Mouse (Mus musculus): ENCODE results near the gene Zfp14. TPM values are rescaled to one million over a fixed set of nuclear protein-coding genes. Genes with fewer than 3 reads are reported as not detected.

The Zfp14 gene
- polyA plus RNA-seq (2016; fragmentation: Nextera tagmentation; extraction: Ambion mirVana) = 3.9 and 5.0 TPM in 2 replicates

DNA sequence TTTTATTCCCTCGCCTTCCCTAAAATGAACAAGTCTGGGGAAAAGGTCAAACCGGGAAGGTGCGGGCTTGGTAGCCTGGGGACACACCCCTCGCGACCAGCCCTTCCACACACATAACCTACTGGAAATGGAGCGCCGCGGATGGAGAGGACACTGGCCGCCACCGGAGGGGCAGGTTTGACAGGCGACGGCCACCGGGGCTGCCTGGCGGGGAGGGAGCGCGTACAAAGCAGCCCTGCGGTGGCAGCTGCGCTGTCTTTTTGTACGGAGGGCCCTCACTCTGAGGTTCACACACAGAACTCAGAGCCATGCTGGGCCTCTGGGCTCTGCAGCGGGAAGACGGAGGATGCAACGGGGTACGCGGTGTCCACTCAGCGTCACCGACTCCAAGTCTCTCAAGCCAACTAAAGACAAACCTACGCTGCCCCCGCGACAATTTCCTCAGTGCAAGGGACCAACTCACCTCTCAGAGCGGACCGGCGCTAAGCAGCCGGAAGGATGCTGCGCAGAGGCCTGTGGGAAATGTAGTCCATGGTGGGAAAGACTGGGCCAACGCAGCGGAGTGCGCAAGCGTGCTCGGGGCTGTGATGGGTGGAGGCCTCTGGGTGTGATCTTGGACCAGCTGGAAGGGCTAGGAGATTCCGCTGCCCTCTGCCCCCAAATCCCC lies at the start of gene Zfp14:
Zfp14 (minus strand) TSS at position 499 of the 667 bp plus-strand sequence.
- Histone ChIP-seq H3K9me3 (no peaks in the 10 kb centered on the region), H3K4me1 (replicated peaks) (peaks cover 16% of the 10 kb centered on the region), H3K36me3 (peaks cover 21% of the 10 kb centered on the region), H3K27me3 (ENCODE audit: insufficient read depth, poor library complexity, severe bottlenecking) (no peaks in the 10 kb centered on the region), H3K4me3 (peak within 1 kb of the TSS; percentile 82), H3K27ac (peak within 1 kb of the TSS; percentile 90)
- WGBS = under 1% methylated on average over 40 of the region's 40 CpGs
- peak; percentile 90 for DNase-seq (ENCODE audit: low spot score)

DNA sequence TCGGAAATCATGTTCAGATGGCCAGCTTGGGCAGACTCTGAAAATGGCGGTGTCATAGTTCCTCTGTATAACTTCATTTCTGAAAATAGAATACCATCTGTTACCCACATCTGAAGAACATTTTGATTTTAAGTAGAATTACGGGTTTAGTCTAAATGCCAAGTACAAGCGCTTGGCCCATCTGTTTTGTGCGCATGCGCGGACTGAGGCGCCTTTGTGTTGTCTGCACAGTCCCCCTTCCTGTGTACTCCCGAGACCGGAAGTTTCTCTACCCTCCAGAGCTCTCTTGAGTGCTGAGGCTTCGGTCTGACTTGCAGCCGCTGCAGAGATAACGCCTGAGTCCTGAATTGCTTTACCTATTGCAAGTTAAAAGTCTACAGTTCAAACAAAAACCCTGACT lies 48.1 kb upstream of the Zfp14 start:
- peaks cover 74% of the 10 kb centered on the region for H3K36me3 ChIP-seq
- H3K9me3 ChIP-seq = peaks cover 39% of the 10 kb centered on the region
- H3K27me3 ChIP-seq (ENCODE audit: insufficient read depth, poor library complexity, severe bottlenecking) = no peaks in the 10 kb centered on the region
- 97% methylated on average over 13 of the region's 13 CpGs for WGBS
- peaks cover 15% of the 10 kb centered on the region for H3K4me1 ChIP-seq (replicated peaks)
- no peak overlapping the region for H3K27ac ChIP-seq
- H3K4me3 ChIP-seq = no peak overlapping the region
- DNase-seq (ENCODE audit: low spot score) = no peak

DNA sequence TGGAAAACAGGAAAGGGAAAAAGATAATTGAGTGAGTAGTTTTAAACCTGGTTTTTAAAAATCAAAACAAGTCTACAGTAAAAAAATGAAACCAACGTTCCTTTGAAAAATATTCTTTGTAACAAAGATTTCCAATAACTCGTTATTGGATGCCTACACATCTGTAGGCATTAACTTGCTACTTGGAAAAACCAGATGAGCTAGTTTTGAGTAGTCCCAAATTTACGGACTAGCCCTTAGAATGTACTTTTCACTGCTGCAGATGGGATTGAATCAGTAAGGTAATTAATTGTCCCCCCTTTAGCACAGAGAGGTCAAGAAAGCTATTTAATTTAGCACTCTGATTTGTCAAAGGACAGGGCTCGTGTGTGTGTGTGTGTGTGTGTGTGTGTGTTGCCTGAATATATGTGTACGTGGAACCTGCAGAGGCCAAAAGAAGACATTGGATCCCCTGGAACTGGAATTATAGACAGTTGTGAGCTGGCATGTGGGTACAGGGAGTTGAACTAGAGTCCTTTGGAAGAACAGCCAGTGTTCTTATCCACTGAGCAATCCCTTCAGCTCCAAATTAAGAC lies 44.5 kb upstream of the Zfp14 start:
- H3K27ac ChIP-seq = peak overlapping the region; percentile 98
- no peaks in the 10 kb centered on the region for H3K27me3 ChIP-seq (ENCODE audit: insufficient read depth, poor library complexity, severe bottlenecking)
- peak; percentile 12 for DNase-seq (ENCODE audit: low spot score)
- H3K4me1 ChIP-seq (replicated peaks) = peaks cover 22% of the 10 kb centered on the region
- H3K4me3 ChIP-seq = peak overlapping the region; percentile 75
- peaks cover 37% of the 10 kb centered on the region for H3K36me3 ChIP-seq
- WGBS = 21% methylated on average over 5 of the region's 5 CpGs
- H3K9me3 ChIP-seq = 0 out of 2 replicates have a peak, but pooled peaks cover 11% of the 10 kb centered on the region

DNA sequence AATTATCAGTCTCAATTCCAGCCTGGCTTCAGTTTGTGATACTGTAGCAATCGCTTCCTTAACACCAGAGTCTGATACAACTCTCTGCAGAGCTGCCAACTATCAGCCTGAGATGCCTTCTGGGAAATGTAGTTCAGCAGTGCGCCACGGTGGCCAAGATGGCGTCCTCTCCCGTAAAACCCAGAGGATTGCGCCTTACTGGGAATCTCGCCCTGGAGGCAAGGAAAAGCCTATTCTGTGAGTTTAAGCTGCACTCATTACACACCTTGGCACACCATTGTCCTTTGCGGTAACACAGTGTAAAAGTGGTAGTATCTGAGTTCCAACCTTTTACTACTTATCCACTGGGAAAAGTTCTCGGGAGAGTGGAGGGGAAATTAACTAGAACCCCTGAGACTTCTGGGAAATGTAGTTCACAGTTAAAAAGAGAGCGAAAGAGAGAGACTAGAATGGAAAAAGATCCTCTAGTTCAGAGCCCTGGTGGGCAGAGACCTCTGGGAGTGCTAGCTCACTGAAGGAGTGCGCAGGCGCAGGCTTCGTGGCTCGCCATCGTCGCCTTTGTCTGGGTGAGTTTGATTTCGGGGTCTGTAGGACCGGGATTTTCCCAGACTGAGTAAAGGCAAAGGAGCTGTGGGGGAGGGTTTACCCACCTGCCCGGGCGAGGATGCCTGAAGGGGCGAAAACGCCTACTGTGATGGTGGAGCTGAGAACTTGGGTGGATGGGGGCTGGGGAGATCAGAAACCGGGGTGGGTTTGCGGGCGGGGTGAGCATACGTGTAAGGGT lies 43.7 kb upstream of the Zfp14 start, which contains the start of gene Zfp260:
Zfp260 (plus strand) TSS at position 132 of the 784 bp plus-strand sequence.
- Histone ChIP-seq H3K4me3 (peak within 1 kb of the TSS; percentile 75), H3K27me3 (ENCODE audit: insufficient read depth, poor library complexity, severe bottlenecking) (no peaks in the 10 kb centered on the region), H3K27ac (peak within 1 kb of the TSS; percentile 98), H3K9me3 (0 out of 2 replicates have a peak, but pooled peaks cover 6% of the 10 kb centered on the region), H3K4me1 (replicated peaks) (peaks cover 22% of the 10 kb centered on the region), H3K36me3 (peaks cover 29% of the 10 kb centered on the region)
- DNase-seq (ENCODE audit: low spot score) = peak; percentile 95
- WGBS = under 1% methylated on average over 26 of the region's 26 CpGs

DNA sequence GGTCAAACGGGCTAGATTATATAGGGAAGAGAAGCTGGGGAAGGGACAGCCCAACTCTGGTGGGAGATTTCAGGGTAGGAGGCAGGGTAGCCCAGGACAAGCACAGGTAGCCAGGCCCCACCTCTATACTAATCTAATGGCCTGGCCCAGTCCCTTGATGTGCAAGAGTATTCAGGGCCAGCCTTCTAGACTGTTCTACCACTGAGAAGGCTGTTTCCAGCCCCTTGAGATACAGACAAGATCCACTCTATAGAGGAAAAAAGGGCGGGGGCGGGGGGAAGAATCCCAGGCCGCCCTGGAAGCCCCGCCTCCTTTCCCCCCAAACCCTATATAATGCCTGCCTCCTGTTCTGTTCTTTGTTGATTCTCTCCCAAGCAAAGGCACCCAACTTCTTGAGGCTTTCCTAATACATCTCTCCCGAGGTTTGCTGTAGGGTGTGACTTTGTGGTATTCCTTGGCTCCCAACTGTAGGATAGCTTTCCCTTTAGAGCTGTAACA lies 42.8 kb upstream of the Zfp14 start:
- H3K4me3 ChIP-seq = peak overlapping the region; percentile 75
- peaks cover 30% of the 10 kb centered on the region for H3K4me1 ChIP-seq (replicated peaks)
- 0 out of 2 replicates have a peak, but pooled peaks cover 1% of the 10 kb centered on the region for H3K9me3 ChIP-seq
- no peak for DNase-seq (ENCODE audit: low spot score)
- 75% methylated on average over 6 of the region's 6 CpGs for WGBS
- no peaks in the 10 kb centered on the region for H3K27me3 ChIP-seq (ENCODE audit: insufficient read depth, poor library complexity, severe bottlenecking)
- H3K36me3 ChIP-seq = peaks cover 21% of the 10 kb centered on the region
- H3K27ac ChIP-seq = peak overlapping the region; percentile 98

DNA sequence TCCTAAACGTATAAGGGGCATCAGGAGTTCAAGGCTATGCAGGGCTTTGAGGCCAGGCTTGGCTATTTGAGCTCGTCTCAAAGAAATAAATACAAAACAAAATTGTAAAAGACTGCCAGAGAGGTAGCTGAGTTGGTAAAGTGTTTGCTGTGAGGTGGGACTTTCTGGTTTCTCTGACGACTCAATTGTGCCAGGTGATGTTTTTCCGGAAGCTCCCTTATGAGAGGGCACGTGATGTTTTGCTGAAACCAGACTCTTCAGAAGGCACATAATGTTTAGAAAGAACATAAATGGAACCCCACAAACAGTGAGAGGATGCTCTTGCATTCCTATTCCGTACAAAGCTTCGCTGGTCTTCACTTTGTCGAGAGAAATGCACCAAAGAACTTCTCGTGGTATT lies 41.5 kb upstream of the Zfp14 start:
- no peak for DNase-seq (ENCODE audit: low spot score)
- 82% methylated on average over 9 of the region's 9 CpGs for WGBS
- peaks cover 43% of the 10 kb centered on the region for H3K4me1 ChIP-seq (replicated peaks)
- no peaks in the 10 kb centered on the region for H3K27me3 ChIP-seq (ENCODE audit: insufficient read depth, poor library complexity, severe bottlenecking)
- H3K36me3 ChIP-seq = peaks cover 9% of the 10 kb centered on the region
- no peak overlapping the region for H3K4me3 ChIP-seq
- no peak overlapping the region for H3K27ac ChIP-seq
- no peaks in the 10 kb centered on the region for H3K9me3 ChIP-seq

DNA sequence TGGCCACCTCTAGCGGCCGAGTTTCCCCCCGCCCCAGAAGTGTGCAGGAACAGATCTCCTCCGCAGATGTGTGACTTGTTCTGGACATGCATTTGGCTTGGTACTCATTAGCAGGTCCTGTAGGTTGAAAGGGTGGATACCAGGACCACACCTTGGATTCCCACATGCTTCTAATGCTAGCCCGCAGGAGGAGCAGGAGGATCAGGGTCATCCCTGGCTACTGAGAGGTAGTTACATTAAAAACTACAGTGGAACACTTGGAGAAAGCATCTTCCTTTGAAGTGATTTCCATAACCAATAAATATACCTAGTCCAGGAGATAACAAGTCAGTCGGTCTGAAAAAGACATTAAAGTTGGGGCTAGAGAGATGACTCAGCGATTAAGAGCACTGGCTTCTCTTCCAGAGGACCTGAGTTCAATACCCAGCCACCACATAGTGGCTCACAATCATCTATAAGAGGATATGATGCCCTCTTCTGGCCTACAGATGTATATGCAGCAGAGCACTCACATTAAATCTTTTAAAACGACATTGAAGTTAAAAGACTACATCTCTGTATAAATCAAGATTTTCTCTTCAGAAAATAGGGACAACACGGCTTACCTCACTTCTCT lies 39.9 kb upstream of the Zfp14 start:
- 9% methylated on average over 9 of the region's 9 CpGs for WGBS
- Histone ChIP-seq H3K36me3 (peaks cover 14% of the 10 kb centered on the region), H3K27me3 (ENCODE audit: insufficient read depth, poor library complexity, severe bottlenecking) (no peaks in the 10 kb centered on the region), H3K27ac (peak overlapping the region; percentile 89), H3K4me1 (replicated peaks) (peaks cover 38% of the 10 kb centered on the region), H3K9me3 (no peaks in the 10 kb centered on the region), H3K4me3 (peak overlapping the region; percentile 66)
- DNase-seq (ENCODE audit: low spot score) = no peak

DNA sequence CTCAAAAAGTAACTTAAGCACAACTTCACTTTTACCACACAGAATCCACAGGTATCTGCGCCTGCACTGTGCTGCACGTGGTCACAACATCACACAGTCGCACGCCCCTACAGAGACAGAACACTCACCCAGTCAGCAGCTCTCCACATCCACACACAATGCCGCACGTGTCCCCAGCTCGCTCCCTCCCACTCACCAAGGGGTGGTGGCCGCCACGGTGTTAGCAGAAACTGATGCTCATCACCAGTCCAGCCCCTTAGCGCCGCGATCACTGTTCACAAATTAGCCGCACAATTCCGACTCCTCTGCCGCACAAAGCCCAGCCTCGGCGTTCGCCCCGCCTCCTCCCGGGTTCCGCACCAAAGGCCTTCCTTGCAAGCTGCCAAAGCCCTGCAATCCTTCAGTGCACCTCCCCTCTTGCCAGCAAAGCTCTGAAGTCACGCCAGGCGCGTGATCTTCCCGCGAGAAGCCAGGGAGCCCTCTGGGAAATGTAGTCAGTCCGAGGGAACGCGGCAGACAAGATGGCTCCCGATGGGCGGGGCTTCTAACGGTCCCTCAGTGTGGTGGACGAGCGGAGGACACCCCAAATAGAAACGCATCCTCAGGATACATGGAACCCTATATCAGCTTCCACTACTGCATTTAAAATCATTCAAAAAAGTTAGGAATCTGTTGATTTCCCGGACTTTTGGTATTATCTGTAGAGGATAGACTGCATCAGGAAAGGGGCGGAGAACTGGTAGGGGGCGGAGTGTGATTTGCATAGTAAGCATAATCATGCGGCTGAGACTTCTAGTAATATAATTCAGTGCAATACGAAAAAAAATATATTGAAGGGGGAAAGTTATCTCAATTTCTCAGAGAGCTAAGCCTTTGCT lies 39.2 kb upstream of the Zfp14 start, which contains the start of the genes Gm26920 and Zfp566:
Gm26920 (minus strand) TSS at position 319 of the 878 bp plus-strand sequence.
Zfp566 (minus strand) TSS at position 436 of the 878 bp plus-strand sequence.
- peak within 1 kb of the TSS; percentile 66 for H3K4me3 ChIP-seq
- H3K4me1 ChIP-seq (replicated peaks) = peaks cover 34% of the 10 kb centered on the region
- H3K27ac ChIP-seq = peak within 1 kb of the TSS; percentile 89
- no peaks in the 10 kb centered on the region for H3K27me3 ChIP-seq (ENCODE audit: insufficient read depth, poor library complexity, severe bottlenecking)
- peaks cover 21% of the 10 kb centered on the region for H3K36me3 ChIP-seq
- DNase-seq (ENCODE audit: low spot score) = peak; percentile 98
- under 1% methylated on average over 40 of the region's 40 CpGs for WGBS
- peaks cover 5% of the 10 kb centered on the region; the same call in 1 of the 2 replicates for H3K9me3 ChIP-seq

DNA sequence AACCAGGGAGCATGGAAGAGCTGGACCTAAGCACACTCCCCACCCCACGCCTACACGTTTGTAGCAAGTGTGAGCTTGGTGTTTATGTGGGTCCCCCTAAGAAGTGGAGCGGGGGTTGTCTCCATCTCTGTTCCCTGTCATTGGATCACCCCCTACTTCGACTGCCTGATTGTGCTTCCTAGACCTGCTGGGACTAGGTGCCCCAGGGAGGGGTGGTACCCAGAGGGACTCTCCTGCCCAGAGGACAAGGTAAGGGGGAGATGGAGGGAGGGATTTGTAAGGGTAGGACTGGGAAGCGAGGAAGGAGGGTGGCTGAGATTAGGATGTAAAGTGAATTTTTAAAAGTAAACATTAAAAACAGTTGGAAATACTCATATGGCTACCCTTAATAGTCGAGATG lies 38.2 kb upstream of the Zfp14 start:
- H3K9me3 ChIP-seq = peaks cover 9% of the 10 kb centered on the region; the same call in 1 of the 2 replicates
- peak overlapping the region; percentile 66 for H3K4me3 ChIP-seq
- no peaks in the 10 kb centered on the region for H3K27me3 ChIP-seq (ENCODE audit: insufficient read depth, poor library complexity, severe bottlenecking)
- peaks cover 30% of the 10 kb centered on the region for H3K36me3 ChIP-seq
- DNase-seq (ENCODE audit: low spot score) = no peak
- H3K4me1 ChIP-seq (replicated peaks) = peaks cover 33% of the 10 kb centered on the region
- peak overlapping the region; percentile 89 for H3K27ac ChIP-seq
- 21% methylated on average over 6 of the region's 6 CpGs for WGBS

DNA sequence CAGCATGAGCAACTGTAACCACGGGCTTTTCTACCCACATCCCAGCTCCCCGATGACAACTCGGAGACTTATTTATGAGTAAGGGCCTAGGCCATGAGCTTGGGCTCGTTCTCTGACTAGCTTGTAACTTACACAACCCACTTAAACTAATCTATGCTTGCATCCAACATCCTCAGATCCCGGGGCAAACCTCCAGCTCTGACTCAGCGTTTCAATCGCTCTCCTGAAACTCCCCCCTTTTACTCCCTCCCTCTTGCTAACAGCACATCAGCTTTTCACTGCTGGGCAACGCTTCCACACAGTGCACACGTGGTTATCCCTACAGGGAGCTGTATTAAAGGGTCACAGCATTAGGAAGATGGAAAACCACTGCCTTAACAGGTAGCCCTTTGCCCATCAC lies 35.3 kb upstream of the Zfp14 start:
- peaks cover 9% of the 10 kb centered on the region; the same call in 1 of the 2 replicates for H3K9me3 ChIP-seq
- no peak overlapping the region for H3K27ac ChIP-seq
- H3K36me3 ChIP-seq = peaks cover 59% of the 10 kb centered on the region
- peaks cover 27% of the 10 kb centered on the region for H3K4me1 ChIP-seq (replicated peaks)
- WGBS = 93% methylated on average over 9 of the region's 9 CpGs
- no peak for DNase-seq (ENCODE audit: low spot score)
- no peaks in the 10 kb centered on the region for H3K27me3 ChIP-seq (ENCODE audit: insufficient read depth, poor library complexity, severe bottlenecking)
- no peak overlapping the region for H3K4me3 ChIP-seq

DNA sequence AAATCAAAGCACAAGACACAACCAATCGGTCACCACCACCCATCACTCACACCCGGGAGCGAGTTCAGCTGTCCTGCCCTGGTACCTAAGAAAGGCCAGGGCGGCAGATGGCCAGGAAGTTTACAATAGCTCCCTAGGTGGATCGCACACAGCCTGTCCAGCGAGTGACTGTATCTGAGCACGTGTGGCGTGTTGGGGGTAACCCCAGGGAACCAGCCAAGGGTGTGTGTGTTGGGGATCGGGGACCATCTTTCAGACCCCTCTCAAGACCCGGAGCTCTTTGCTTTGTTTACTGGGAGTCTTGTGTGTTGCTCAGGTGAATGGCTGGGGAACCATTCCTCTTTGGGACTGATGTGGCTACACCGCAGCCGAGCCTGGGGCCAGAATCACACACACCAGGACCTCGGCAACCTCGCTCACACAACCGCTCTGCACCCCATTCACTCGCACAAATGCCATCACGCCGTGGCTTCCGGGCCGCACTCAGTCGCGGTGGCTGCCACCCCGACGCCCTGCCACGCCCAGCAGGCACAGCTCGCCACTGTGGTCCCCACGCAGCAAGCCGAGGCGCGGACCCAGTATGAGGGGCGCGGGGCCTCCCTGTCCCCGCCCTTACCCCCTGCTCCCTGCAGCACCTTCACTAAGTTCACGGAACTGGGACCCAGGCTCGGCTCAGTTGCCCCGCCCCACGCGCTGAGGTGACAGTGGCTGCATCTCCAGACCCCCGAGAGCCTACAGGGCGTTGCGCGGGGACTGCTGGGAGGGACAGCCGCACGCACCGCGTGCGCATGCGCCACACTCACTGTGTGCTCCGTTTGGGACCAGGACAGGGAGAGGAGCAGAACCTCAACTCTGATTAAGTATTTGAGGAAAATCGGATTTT lies 21.2 kb upstream of the Zfp14 start, which contains the start of gene Zfp82:
Zfp82 (minus strand) TSS at position 755 of the 883 bp plus-strand sequence.
- WGBS = under 1% methylated on average over 50 of the region's 50 CpGs
- H3K36me3 ChIP-seq = peaks cover 58% of the 10 kb centered on the region

More for the DNA sequence above, 21.2 kb upstream of the Zfp14 start, which contains the start of gene Zfp82:
- peak within 1 kb of the TSS; percentile 83 for H3K4me3 ChIP-seq
- H3K4me1 ChIP-seq (replicated peaks) = peaks cover 14% of the 10 kb centered on the region
- H3K27me3 ChIP-seq (ENCODE audit: insufficient read depth, poor library complexity, severe bottlenecking) = no peaks in the 10 kb centered on the region
- peak; percentile 91 for DNase-seq (ENCODE audit: low spot score)
- H3K27ac ChIP-seq = peak within 1 kb of the TSS; percentile 92
- H3K9me3 ChIP-seq = no peaks in the 10 kb centered on the region

All from hindbrain, embryonic 10.5 days (tissue).